Mouse (Mus musculus): ENCODE results near the gene Shpk. TPM values are rescaled to one million over a fixed set of nuclear protein-coding genes. Genes with fewer than 3 reads are reported as not detected.

Shpk gene
- polyA plus RNA-seq (2012; rRNA removed): 3.8 and 4.0 TPM in 2 replicates

DNA sequence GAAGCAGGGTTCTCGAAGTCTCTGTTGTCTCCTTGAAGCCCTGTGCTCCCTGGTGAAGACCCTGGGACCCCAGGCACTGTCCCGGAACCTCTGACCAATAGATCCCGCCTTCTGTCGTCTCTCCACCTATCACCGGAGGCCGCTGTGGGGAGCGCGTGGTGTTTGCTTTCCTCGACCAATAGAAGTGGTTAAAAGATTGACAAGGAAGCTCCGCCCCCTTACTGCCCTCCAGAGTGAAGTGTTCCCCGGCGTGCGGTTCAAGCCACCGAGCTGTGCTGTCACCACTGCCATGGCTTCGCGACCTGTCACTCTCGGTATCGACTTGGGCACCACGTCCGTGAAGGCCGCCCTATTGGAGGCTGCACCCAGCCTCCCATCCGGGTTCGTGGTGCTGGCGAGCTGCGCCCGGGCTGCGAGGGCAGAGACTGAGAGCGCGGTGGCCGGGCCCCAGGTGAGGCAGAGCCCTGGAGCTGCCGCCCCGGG lies at the start of gene Shpk:
Gene Shpk, plus strand, starts transcription at position 231 of the 483 bp plus-strand sequence.

DNA sequence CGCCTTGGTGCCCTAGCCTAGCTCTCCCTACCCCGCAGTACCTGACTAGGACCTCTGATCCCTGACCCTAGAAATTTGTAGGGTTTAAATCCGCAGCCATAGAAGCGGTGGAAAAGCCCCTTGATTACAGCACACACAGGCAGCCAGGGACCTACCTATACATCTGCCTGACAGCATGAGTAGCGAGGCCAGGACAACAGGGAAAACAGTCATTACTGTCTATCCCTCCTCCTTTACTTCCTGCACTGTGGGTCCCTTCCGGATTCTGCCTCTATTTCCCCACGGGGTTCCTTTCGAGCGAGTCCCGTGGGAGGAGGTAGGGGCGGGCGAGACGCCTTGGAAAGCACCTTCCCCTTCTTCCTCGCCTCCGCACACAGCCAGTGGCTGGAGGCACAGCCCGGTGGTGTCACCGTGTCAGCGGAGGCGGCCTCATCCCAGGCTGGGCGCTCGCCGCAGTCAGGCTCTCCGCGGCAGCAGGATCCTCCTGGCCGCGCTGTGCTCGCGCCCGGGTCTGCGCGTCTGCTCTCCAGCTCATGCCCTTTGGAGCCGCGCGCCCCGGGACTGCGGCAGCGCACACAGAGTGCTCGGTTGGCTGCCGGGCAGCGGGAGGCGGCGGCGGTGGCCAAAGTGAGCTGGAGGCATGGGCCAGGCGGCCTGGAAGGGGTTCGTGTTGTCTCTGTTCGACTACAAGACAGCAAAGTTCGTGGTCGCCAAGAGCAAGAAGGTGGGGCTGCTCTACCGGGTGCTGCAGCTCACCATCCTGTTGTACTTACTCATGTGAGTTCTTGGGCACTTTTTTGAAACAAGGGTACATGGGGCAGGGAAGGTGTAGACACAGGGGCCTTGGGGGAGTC lies 39.1 kb upstream of the Shpk start, which contains the start of gene P2rx5:
Gene P2rx5, plus strand, starts transcription at position 465 of the 854 bp plus-strand sequence.

DNA sequence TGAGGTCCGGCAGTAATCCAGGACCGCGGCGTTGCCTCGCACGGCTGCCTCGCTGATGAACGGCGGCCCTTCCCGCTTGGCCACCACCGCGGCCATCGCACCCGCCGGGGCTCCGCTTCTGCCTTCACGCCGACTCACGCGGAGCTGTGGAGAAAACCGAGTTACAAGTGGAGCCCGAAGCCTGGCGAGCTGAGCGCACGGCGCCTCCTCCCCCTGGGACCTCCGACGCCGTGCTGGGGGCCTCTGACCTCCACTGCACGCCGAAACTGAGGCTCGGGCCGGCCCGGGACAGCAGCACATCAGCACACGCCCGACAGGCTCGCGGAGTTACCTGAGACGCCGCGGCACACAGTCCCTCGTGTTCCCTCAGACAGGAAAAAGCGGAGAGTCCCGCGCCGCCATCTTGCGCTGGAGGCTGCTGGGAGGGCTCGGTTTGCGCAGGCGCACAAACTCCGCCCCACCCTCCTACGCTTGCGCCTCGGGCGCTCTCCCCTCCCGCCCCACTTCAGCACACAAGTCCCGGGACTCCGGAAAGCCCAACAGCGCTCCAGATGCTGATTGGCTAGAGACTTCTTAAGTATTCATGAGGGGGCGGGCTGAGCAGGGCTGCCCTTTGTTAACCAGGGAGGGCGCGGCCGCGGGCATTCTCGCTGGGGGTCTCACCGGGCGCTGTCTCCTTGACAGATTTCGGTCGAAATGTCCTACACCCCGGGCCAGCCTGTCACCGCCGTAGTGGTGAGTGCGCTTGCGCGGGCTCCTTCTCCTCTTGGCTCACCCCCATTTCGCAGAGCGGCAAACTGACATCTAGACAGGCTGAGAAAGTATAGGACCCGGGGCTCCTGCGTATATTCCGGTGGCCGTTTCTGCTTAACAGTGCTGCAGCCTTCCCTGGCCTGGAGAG lies 22.4 kb upstream of the Shpk start, which contains the start of the genes Emc6 and Tax1bp3:
Gene Emc6, minus strand, starts transcription at position 430 of the 901 bp plus-strand sequence.
Gene Tax1bp3, plus strand, starts transcription at position 476 of the 901 bp plus-strand sequence.

DNA sequence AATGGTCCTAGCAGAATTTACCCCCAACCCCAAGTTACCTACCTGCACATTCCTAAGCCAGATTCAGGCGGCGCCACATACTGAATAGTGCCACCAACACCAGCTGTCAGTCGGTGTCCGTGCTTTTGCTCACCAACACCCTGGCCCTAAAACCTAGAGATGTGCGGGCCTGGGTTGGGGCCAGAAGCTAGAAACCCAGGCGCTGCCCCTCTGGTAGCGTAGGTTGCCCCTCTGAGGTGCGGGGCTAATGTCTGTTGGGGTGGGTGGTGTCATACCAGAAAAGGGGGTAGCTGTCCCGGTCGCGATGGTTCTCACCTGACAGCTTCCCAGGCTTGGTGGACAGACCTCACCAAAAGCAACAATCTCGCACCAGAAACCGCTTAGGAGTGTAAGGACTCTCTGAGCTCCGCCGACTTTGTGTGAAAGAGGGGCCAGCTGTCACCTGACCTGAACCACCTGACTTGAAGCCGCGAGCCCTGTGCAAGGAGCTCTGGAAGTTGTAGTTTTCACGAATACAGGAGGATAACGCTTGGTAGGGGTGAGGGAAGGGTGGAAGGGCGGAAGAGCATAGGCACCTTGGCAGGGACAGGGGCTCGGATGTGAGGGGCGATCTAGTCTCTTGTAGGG lies 544 bp upstream of the Shpk start, which contains the start of gene Ctns:
Gene Ctns, minus strand, starts transcription at position 440 of the 627 bp plus-strand sequence.

DNA sequence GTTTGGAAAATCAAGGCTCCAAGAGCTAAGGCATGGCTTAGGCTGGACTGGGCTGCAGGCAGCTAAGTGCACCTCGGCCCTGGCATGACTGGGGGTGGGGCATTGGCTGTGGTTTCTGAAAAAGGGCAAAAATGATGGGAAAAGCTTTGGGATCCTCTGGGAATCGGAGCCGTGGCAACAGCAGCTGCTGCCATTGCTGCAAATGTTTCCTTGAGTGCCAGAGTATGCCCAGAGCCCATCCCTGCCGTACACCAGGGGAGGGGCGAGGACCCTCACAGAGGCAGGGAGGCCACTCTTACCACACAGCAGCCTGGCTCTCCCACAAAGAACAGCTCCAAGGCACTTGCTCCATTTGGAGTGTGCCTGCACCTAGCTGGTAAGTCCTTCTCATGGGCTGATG lies 34.7 kb downstream of the Shpk start, which contains the start of gene Trpv1:
Gene Trpv1, plus strand, starts transcription at position 301 of the 400 bp plus-strand sequence.

DNA sequence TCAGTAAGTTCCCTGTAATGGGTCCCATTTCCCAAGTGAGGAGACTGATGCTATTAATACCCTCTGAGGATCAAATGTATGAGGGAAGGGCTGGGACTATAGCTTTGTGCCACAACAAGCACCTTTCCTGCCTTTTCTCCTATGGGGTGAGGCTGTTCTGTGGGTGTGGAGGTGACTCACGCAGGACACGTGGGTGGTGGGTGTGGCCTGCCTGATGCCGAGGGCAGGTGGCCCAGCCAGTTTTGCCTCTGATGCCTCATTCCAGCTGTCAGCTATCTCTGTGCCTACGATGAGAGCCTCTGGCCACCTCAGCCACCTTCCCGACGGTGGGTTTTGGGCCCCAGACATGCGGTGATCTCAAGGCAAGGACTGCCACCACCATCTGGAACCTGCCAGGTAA lies 68.0 kb downstream of the Shpk start, which contains the start of gene Trpv3:
Gene Trpv3, plus strand, starts transcription at position 122 of the 400 bp plus-strand sequence.

Other genes starting within 250 kb of the Shpk start
- 30.1 and 33.5 TPM in 2 replicates for gene Atp2a3, start 238.3 kb upstream of the Shpk start, polyA plus RNA-seq (2012; rRNA removed)
- 1.3 and 1.5 TPM in 2 replicates for gene P2rx1, start 200.4 kb upstream of the Shpk start, polyA plus RNA-seq (2012; rRNA removed)
- gene Camkk1, start 180.5 kb upstream of the Shpk start, polyA plus RNA-seq (2012; rRNA removed): 3.4 and 4.3 TPM in 2 replicates
- gene Ncbp3, start 151.7 kb upstream of the Shpk start, polyA plus RNA-seq (2012; rRNA removed): 1.9 and 2.2 TPM in 2 replicates
- 0.92 and 1.4 TPM in 2 replicates for gene Itgae, start 108.9 kb upstream of the Shpk start, polyA plus RNA-seq (2012; rRNA removed)
- 2.2 and 2.8 TPM in 2 replicates for gene Haspin, start 61.2 kb upstream of the Shpk start, polyA plus RNA-seq (2012; rRNA removed)
- 0.21 and 0.32 TPM in 2 replicates for gene P2rx5, start 39.0 kb upstream of the Shpk start, polyA plus RNA-seq (2012; rRNA removed)
- gene Emc6, start 22.4 kb upstream of the Shpk start, polyA plus RNA-seq (2012; rRNA removed): 55.3 and 70.3 TPM in 2 replicates
- 90.1 and 96.1 TPM in 2 replicates for gene Tax1bp3, start 22.4 kb upstream of the Shpk start, polyA plus RNA-seq (2012; rRNA removed)
- gene Ctns, start 418 bp upstream of the Shpk start, polyA plus RNA-seq (2012; rRNA removed): 11.5 and 15.8 TPM in 2 replicates
- 0.46 and 0.55 TPM in 2 replicates for gene Trpv1, start 34.8 kb downstream of the Shpk start, polyA plus RNA-seq (2012; rRNA removed)
- gene Trpv3, start 67.9 kb downstream of the Shpk start, polyA plus RNA-seq (2012; rRNA removed): 0.10 and 0.15 TPM in 2 replicates
- 0.18 and 0.49 TPM in 2 replicates for gene Aspa, start 130.1 kb downstream of the Shpk start, polyA plus RNA-seq (2012; rRNA removed)
- not detected in 2 replicates for gene Gm49340, start 130.3 kb downstream of the Shpk start, polyA plus RNA-seq (2012; rRNA removed)
- gene Spata22, start 130.3 kb downstream of the Shpk start, polyA plus RNA-seq (2012; rRNA removed): not detected in 2 replicates
- gene Olfr20, start 151.3 kb downstream of the Shpk start, polyA plus RNA-seq (2012; rRNA removed): 0.15 TPM in 1 of 2 replicates, not detected in the other
- not detected in 2 replicates for gene Olfr376, start 171.8 kb downstream of the Shpk start, polyA plus RNA-seq (2012; rRNA removed)
- not detected in 2 replicates for gene Olfr1, start 200.2 kb downstream of the Shpk start, polyA plus RNA-seq (2012; rRNA removed)
- gene Olfr378, start 229.0 kb downstream of the Shpk start, polyA plus RNA-seq (2012; rRNA removed): not detected in 2 replicates

Measured in ovary, adult 2 months (tissue).